Mouse (Mus musculus): ENCODE measurements around the gene Pde8b. TPM values are rescaled to one million over a fixed set of nuclear protein-coding genes. Genes with fewer than 3 reads are reported as not detected.

Pde8b gene
- total RNA-seq (2021), result 1 to 10 TPM; 2.5 TPM
- long read RNA-seq, experiment 1, partial matches to known transcripts, result 0 of 8 reads
- long read RNA-seq, experiment 1, other reads (novel, unspliced or antisense), result 8 of 8 reads
- long read RNA-seq, experiment 2, partial matches to known transcripts, result 1 of 6 reads
- long read RNA-seq, experiment 2, other reads (novel, unspliced or antisense), result 5 of 6 reads

GRCm38 (mm10) chr13:95249511-95250456 is at the start of gene Pde8b:
Gene Pde8b, minus strand, starts transcription at chr13:95250336.
- DNase-seq, result no peak

GRCm38 (mm10) chr13:95291983-95292382 is 41.8 kb upstream of the Pde8b start:
- DNase-seq, result no peak

DNA sequence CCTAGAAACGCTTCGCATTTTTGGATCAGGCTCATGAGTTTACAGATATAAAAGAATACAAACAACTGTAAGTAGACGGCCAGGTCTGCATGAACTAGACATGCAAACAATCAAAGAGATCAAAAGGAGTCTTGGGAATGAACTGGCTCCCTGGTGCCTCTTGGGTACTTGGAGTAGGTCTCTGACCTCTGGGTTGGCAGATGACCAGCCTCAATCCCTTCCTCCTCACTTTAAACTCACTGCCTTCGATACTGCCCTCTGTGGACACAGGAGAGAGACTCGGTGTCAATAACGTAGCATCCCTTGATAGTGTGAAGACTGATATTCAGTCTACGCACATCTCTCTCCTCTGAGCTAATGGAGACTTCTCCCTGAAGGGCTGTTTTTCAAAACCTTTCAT is 37.9 kb upstream of the Pde8b start:
- DNase-seq, result no peak

GRCm38 (mm10) chr13:95286989-95287388 is 36.9 kb upstream of the Pde8b start:
- peak; percentile 28 for DNase-seq

GRCm38 (mm10) chr13:95281740-95282673 is 31.9 kb upstream of the Pde8b start:
- peak; percentile 23 for DNase-seq

GRCm38 (mm10) chr13:95278426-95279025 is 28.4 kb upstream of the Pde8b start:
- no peak for DNase-seq

DNA sequence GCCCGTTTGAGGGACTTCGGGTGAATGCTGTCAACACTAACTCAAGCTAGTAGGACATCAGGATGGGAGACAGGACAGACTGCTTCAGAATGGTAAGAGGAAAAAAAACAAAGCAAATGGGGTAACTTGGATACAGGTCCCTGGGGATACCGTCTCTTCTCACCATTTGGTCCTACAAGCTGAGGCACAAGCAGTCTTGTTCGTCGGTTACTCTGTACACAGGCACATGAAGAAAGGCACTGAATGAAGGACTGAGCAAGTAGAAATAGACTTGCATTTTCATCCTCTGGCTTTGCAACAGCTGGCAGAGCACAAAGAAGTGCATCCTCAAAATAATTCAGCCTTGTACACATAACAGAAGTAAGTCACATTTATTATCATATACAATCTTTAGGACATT is 14.6 kb upstream of the Pde8b start:
- DNase-seq, result no peak

DNA sequence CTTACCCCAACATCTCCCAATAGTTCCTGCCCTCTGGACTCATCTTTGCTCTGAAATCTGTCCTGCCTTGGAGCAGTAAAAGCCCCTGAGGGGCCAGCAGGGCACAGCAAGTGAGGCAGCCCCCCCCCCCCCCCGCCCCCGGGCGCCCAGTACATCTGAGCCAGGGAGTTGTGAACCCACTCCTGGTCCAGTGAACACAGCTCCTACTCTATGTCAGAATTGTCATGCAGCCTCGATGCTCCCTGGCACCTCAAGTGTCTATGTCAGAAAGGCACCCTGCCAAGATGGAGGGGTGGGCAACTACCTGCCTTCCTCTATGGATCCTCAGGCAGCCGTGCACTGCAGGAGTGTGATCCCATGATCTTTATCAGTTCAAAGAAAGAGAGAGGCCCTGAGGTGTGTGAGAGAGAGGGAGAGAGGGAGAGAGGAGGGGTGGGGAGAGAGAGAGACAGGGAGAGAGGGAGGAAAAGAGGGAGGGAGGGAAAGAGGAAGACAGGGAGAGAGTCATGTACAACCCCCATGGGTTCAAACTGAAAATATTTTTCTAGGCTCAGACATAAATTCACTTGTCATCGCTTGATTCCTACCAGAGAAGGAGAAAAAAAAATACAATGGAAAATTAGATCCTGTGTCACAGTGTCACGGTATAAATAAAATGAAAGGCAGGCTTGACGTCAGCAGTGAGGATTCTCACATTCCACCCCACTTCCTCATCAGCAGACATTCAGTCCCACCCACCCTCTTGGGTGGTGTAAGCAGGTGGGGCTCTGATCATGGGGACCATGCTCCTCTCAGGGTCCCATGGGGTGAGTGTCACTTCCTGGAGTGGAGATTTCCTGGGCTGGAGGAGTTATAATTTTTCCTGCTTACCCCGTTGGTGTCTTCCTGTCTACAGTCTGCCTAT is 11.0 kb upstream of the Pde8b start:
- DNase-seq, result peak; percentile 21

GRCm38 (mm10) chr13:95260391-95260790 is 10.3 kb upstream of the Pde8b start:
- no peak for DNase-seq

GRCm38 (mm10) chr13:95257083-95257482 is 6.9 kb upstream of the Pde8b start:
- DNase-seq, result no peak

DNA sequence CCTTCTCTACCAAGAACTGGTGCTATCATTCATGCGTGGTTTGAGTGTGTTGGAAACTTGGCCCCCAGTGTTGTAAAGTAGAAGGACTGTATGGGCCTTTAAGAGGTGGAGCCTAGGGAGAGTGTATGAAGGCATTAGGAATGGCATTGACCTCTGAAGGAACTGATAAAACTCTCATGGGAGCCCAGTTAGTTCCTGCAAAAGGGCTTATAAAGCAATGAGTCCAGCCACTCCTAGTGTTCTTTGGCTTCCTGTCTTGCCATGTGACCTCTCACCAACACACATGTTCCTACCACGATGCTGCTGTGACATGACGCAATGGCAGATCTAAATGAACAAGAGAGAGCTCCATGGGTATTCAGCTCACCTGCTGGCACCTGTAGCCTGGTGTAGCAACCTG is 4.9 kb upstream of the Pde8b start:
- DNase-seq, result no peak

DNA sequence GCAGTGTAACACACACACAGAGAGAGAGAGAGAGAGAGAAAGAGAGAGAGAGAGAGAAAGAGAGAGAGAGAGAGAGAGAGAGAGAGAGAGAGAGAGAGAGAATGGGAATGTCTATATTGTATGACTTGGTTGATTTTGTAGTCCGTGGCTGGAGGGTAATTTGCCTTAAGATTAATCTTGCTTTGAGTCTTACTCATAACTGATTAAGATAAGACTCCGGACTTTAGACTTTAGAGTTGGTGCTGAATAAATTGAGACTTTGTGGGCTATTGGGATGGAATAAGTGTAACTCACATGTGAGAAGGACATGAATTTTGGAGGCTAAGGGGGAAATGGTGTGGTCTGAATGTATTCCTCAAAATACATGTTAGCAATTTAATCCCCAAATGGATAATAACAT is 7.1 kb downstream of the Pde8b start:
- DNase-seq, result no peak

- DNase-seq, result no peak
Observed at GRCm38 (mm10) chr13:95237488-95237887, 12.6 kb downstream of the Pde8b start.

GRCm38 (mm10) chr13:95235261-95235660 is 14.9 kb downstream of the Pde8b start:
- DNase-seq, result no peak

GRCm38 (mm10) chr13:95231366-95232138 is 18.6 kb downstream of the Pde8b start:
- DNase-seq, result no peak

DNA sequence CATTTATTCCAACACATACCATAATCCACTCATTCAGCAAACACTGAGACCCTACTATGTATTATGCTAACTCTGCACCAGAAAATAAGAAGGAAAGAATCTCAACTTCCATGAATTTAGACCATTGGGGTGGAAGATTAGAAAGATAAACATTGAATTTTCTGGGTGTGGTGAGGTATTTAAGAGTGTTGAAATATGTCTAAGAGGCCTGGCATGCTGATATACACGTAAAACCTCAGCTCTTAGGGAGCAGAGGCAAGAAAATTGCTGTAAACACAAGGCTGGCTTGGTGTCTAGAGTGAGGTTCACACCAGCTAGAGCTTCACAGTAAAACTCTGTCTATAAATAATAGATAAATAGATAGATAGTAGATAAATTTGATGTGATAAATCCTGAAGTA is 19.8 kb downstream of the Pde8b start:
- DNase-seq, result no peak

DNA sequence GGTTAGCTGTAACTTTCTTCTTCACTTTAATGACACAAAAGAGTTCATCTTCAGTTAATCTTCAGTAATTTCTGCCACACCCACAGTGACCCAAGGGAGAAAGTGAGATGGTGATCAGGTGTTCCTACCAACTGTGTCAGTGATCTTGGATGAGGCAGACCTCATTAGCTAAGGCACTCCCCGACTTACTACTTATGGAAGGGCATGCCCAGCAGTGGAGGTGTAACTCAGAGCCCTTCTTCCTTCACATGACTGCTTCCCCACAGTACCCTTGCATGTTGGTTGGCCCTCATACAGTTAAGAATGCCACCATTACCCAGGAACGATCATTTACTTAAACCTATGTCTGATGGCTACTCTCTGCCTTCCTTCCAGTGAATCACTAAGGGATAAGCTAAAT is 25.6 kb downstream of the Pde8b start:
- DNase-seq, result no peak

GRCm38 (mm10) chr13:95223427-95223772 is 26.7 kb downstream of the Pde8b start:
- no peak for DNase-seq

GRCm38 (mm10) chr13:95222569-95223426 is 27.3 kb downstream of the Pde8b start:
- DNase-seq, result peak; percentile 7
